Mouse (Mus musculus) hindbrain, embryonic 10.5 days (tissue): ENCODE measurements around the gene Snx33. TPM values are rescaled to one million over a fixed set of nuclear protein-coding genes. Genes with fewer than 3 reads are reported as not detected.
"Not testable (repeated sequence)": the region's sequence is repeated elsewhere in the genome, so short reads cannot be mapped to it uniquely, and the experiment has no call there.

Experiments
- DNase-seq: peaks from one replicate; pipeline ENCODE4 v3.0.0-alpha.2; 2017; ENCODE audit warnings: low spot score
- H3K27ac ChIP-seq: fragments of 300-500 bp; sonication (generic); 2 replicates; pipeline ENCODE4 v1.5.1; 2016; ENCODE audit warnings: mild to moderate bottlenecking, moderate library complexity
- H3K27me3 ChIP-seq: fragments of 300-500 bp; sonication (generic); 2 replicates; pipeline ENCODE4 v1.6.1; 2016; ENCODE audit warnings: mild to moderate bottlenecking; ENCODE audit not compliant: poor library complexity, insufficient read depth, severe bottlenecking
- H3K36me3 ChIP-seq: fragments of 300-500 bp; sonication (generic); 2 replicates; pipeline ENCODE4 v1.6.1; 2016; ENCODE audit warnings: mild to moderate bottlenecking, moderate library complexity
- H3K4me1 ChIP-seq: fragments of 300-500 bp; sonication (generic); replicated peaks from 2 replicates; pipeline ENCODE4 v1.6.1; 2016; ENCODE audit warnings: mild to moderate bottlenecking
- H3K4me3 ChIP-seq: fragments of 300-500 bp; sonication (generic); 2 replicates; pipeline ENCODE4 v1.5.1; 2016; ENCODE audit warnings: mild to moderate bottlenecking, moderate library complexity
- H3K9me3 ChIP-seq: fragments of 300-500 bp; sonication (generic); 2 replicates; pipeline ENCODE4 v1.6.1; 2016; ENCODE audit warnings: mild to moderate bottlenecking, moderate library complexity
- WGBS: fragments of 180-500 bp; shearing (Covaris S2); methylation state at CpG from one replicate; pipeline ENCODE4 v1.1.7; 2016; 5-methylcytosine and 5-hydroxymethylcytosine counted together
- polyA plus RNA-seq: library from polyadenylated mRNA; unstranded; fragments of >200 nt; fragmentation: Nextera tagmentation; extraction: Ambion mirVana; gene quantifications from 2 replicates; pipeline ENCODE4 v1.2.1, GENCODE M21; 2016

Gene Snx33
- polyA plus RNA-seq, 1 experiment from 2014 or later = 6.7 TPM

DNA sequence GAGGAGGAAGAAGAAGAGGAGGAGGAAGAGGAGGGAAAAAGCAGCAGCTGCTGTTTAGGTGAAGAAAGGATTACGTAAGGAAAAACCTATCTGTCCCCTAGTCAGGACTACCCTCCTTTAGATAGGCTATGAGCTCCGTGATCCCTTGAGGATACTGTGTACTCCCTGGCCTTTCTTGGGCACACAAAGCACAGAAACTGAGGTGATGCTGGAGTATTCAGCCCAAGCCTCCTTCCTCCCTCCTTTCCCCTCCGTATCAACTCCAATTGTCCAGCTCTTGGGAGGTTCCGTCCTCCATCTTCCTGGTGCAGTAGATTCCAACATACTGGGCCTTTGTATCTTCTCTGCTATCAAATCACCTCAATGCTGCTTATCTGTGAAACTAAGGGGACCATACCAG is 5.4 kb downstream of the Snx33 start:
- H3K27ac ChIP-seq = no peak overlapping the region
- H3K4me3 ChIP-seq = no peak overlapping the region
- no peak for DNase-seq
- peaks cover 52% of the 10 kb centered on the region for H3K4me1 ChIP-seq
- peaks cover 84% of the 10 kb centered on the region for H3K36me3 ChIP-seq
- H3K9me3 ChIP-seq = peaks cover 10% of the 10 kb centered on the region
- 88% methylated on average over 4 of the region's 4 CpGs for WGBS
- no peaks in the 10 kb centered on the region for H3K27me3 ChIP-seq

DNA sequence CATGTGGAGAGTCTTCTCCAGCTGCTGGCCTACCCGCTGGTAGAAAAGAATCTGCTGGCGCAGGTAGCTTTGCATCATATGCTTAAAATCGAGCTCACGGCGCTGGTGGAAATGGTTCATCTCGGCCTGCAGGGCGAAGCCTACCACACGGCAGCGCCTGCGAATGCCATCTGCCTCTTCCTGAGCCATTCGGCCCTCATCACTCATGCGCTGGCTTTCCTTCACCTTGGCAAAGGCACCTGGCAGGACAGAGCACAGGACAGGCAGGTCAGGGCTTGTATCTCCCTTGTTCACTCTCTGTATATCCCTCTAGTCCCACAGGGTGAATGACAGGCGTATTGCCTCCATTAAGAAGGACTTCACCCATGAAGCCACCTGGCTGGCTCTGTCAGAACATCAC is 9.7 kb downstream of the Snx33 start:
- WGBS = 90% methylated on average over 13 of the region's 13 CpGs
- Histone ChIP-seq H3K27me3 (no peaks in the 10 kb centered on the region), H3K4me3 (no peak overlapping the region), H3K4me1 (peaks cover 9% of the 10 kb centered on the region), H3K9me3 (peaks cover 10% of the 10 kb centered on the region), H3K36me3 (peaks cover 96% of the 10 kb centered on the region), H3K27ac (no peak overlapping the region)
- no peak for DNase-seq

DNA sequence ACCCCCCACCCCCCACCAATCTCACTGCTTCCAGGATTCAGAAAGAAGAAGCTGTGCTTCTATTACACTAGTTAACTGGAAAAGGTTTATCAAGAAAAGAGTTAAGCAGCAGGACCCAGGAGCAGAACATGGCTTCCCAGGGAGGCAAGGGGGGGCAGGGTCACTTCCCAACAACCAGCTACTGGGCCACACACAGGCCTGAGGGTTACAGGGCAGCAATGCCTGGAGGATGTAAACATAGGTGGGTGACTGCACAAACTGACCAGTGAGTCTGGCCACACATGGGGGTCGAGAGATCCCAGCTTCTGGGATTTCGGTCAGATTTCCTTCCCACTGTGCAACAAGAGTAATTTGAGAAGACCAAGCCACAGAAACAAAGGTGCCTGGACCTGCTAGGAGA is 11.0 kb downstream of the Snx33 start:
- DNase-seq = no peak
- WGBS = 45% methylated on average over 2 of the region's 2 CpGs
- Histone ChIP-seq H3K4me1 (no peaks in the 10 kb centered on the region), H3K27ac (no peak overlapping the region), H3K9me3 (peaks cover 7% of the 10 kb centered on the region), H3K36me3 (peaks cover 82% of the 10 kb centered on the region), H3K4me3 (no peak overlapping the region), H3K27me3 (no peaks in the 10 kb centered on the region)

- Histone ChIP-seq H3K4me1 (no peaks in the 10 kb centered on the region), H3K27ac (no peak overlapping the region), H3K36me3 (peaks cover 69% of the 10 kb centered on the region), H3K27me3 (no peaks in the 10 kb centered on the region), H3K9me3 (no peaks in the 10 kb centered on the region), H3K4me3 (no peak overlapping the region)
- no peak for DNase-seq
- WGBS = 80% methylated on average over 5 of the region's 5 CpGs
Measured at GRCm38 (mm10) chr9:56915695-56916410, 12.3 kb downstream of the Snx33 start.

GRCm38 (mm10) chr9:56915116-56915515 is 13.1 kb downstream of the Snx33 start:
- Histone ChIP-seq H3K27me3 (no peaks in the 10 kb centered on the region), H3K4me3 (no peak overlapping the region), H3K27ac (no peak overlapping the region), H3K36me3 (peaks cover 62% of the 10 kb centered on the region), H3K4me1 (no peaks in the 10 kb centered on the region), H3K9me3 (no peaks in the 10 kb centered on the region)
- 83% methylated on average over 1 of the region's 1 CpGs for WGBS
- no peak for DNase-seq

DNA sequence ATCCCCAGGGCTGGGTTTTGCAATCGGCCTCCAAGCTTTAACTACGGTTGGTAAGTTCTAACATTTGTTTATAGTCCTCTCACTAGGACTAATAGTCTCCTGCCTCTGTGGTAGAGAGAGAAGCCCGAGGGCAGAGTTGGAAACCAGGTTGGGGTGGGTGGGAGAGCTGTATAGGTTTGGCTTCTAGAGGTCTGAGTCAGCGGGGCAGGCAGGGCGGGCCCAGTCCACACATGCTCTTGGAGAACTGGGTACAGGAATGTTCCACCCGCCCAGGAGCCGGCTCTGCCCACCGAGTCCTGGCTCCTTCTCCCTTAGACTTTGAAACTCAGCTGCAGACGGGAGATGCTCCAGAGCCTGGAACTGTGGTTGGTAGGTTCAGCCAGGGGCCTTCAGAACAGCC is 14.2 kb downstream of the Snx33 start:
- H3K9me3 ChIP-seq = no peaks in the 10 kb centered on the region
- no peak for DNase-seq
- no peak overlapping the region for H3K4me3 ChIP-seq
- no peak overlapping the region for H3K27ac ChIP-seq
- WGBS = 90% methylated on average over 9 of the region's 9 CpGs
- H3K27me3 ChIP-seq = no peaks in the 10 kb centered on the region
- H3K36me3 ChIP-seq = peaks cover 51% of the 10 kb centered on the region
- no peaks in the 10 kb centered on the region for H3K4me1 ChIP-seq

DNA sequence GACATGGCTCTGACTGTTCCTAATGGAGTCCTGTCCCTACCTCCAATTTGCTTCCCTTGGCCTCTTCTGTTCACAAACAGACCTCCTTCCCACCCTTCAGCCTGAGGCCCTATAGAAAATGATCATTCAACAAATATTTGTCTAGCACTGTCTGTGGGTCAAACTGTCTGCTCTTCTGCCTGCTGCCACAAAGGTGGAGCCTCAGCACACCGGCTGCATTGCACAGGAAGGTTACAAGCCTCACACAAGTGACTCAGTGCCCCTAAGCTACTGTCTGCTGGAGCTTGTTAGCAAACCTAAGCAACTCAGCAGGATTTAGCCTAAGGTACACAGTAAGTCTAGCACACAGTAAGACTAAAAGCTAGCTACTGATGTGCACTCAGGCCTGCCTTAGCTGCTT is 17.2 kb downstream of the Snx33 start:
- DNase-seq = no peak
- Histone ChIP-seq H3K9me3 (no peaks in the 10 kb centered on the region), H3K27ac (no peak overlapping the region), H3K27me3 (no peaks in the 10 kb centered on the region), H3K4me3 (no peak overlapping the region), H3K36me3 (peaks cover 21% of the 10 kb centered on the region), H3K4me1 (no peaks in the 10 kb centered on the region)
- WGBS = 71% methylated on average over 1 of the region's 1 CpGs

GRCm38 (mm10) chr9:56909991-56910390 is 18.2 kb downstream of the Snx33 start:
- H3K9me3 ChIP-seq, DNase-seq, H3K27ac ChIP-seq, H3K4me3 ChIP-seq, H3K4me1 ChIP-seq, H3K27me3 ChIP-seq: not testable (repeated sequence)
- peaks cover 11% of the 10 kb centered on the region for H3K36me3 ChIP-seq
- WGBS = 53% methylated on average over 4 of the region's 4 CpGs

- Histone ChIP-seq H3K9me3 (no peaks in the 10 kb centered on the region), H3K27me3 (no peaks in the 10 kb centered on the region), H3K4me1 (no peaks in the 10 kb centered on the region), H3K4me3 (no peak overlapping the region), H3K36me3 (no peaks in the 10 kb centered on the region), H3K27ac (no peak overlapping the region)
- WGBS = 92% methylated on average over 9 of the region's 9 CpGs
- no peak for DNase-seq
Measured at GRCm38 (mm10) chr9:56907549-56907948, 20.6 kb downstream of the Snx33 start.

- 85% methylated on average over 3 of the region's 3 CpGs for WGBS
- H3K27me3 ChIP-seq = no peaks in the 10 kb centered on the region
- DNase-seq = no peak
- H3K4me1 ChIP-seq = peaks cover 23% of the 10 kb centered on the region
- H3K36me3 ChIP-seq = no peaks in the 10 kb centered on the region
- no peak overlapping the region for H3K4me3 ChIP-seq
- no peak overlapping the region for H3K27ac ChIP-seq
- H3K9me3 ChIP-seq = no peaks in the 10 kb centered on the region
Measured at GRCm38 (mm10) chr9:56903662-56904061, 24.5 kb downstream of the Snx33 start.

DNA sequence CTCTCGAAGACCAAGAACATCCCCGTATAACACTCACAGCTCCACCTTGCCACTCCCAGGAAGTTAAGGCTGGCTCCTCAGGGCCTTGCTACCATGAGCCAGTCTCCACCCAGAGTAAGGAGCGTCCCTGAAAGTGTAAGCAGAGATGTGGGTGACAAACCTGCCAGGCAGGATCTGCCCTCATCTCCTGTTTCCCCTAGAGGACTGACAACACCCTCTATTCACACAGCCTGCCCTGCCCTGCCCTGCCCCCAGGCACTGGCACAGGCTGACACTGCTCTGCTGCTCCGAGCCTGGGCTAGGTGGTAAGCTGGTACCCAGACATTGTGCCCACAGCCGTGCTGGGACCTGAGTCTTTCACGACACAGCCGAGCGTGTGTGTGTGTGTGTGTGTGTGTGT is 27.0 kb downstream of the Snx33 start:
- H3K27me3 ChIP-seq = no peaks in the 10 kb centered on the region
- H3K27ac ChIP-seq = peak overlapping the region; percentile 47; the same call in 1 of the 2 replicates
- H3K9me3 ChIP-seq = no peaks in the 10 kb centered on the region
- no peaks in the 10 kb centered on the region for H3K36me3 ChIP-seq
- H3K4me1 ChIP-seq = peaks cover 27% of the 10 kb centered on the region
- DNase-seq = no peak
- 69% methylated on average over 8 of the region's 8 CpGs for WGBS
- H3K4me3 ChIP-seq = no peak overlapping the region

GRCm38 (mm10) chr9:56900571-56900970 is 27.6 kb downstream of the Snx33 start:
- no peaks in the 10 kb centered on the region for H3K9me3 ChIP-seq
- peaks cover 27% of the 10 kb centered on the region for H3K4me1 ChIP-seq
- H3K27ac ChIP-seq = peak overlapping the region; percentile 8; the same call in 1 of the 2 replicates
- H3K36me3 ChIP-seq = no peaks in the 10 kb centered on the region
- no peaks in the 10 kb centered on the region for H3K27me3 ChIP-seq
- 60% methylated on average over 9 of the region's 9 CpGs for WGBS
- no peak overlapping the region for H3K4me3 ChIP-seq
- DNase-seq = peak; percentile 12

DNA sequence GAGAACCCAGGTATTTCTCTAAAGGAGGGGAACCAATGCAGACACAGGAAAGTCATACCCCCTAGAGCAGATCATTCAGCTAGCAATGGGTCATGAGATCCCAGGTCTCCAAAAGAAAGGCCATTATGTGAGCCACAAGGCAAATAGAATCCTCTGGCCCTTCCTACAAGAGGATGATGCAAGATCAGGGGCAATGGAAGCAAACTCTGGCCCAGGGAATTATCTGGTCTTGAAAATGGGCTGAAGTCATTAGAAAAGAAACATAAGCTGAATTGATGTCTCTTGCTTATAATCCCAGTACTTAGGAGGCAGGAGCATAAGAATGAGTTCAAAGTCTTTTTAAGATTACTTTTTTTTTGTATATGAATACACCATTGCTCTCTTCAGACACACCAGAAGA is 28.1 kb downstream of the Snx33 start:
- DNase-seq = no peak
- Histone ChIP-seq H3K27me3 (no peaks in the 10 kb centered on the region), H3K36me3 (no peaks in the 10 kb centered on the region), H3K9me3 (no peaks in the 10 kb centered on the region), H3K27ac (no peak overlapping the region), H3K4me3 (no peak overlapping the region), H3K4me1 (peaks cover 27% of the 10 kb centered on the region)

GRCm38 (mm10) chr9:56899409-56899808 is 28.8 kb downstream of the Snx33 start:
- DNase-seq = no peak
- peaks cover 27% of the 10 kb centered on the region for H3K4me1 ChIP-seq
- no peaks in the 10 kb centered on the region for H3K27me3 ChIP-seq
- no peak overlapping the region for H3K27ac ChIP-seq
- WGBS = 68% methylated on average over 11 of the region's 11 CpGs
- no peaks in the 10 kb centered on the region for H3K36me3 ChIP-seq
- no peaks in the 10 kb centered on the region for H3K9me3 ChIP-seq
- H3K4me3 ChIP-seq = no peak overlapping the region
